Comparison of ENCODE assay signal across 7 mouse cellular contexts in genomic region chr6:65144621-65145205, GRCm38 (mm10). TPM values are rescaled to one million over a fixed set of nuclear protein-coding genes. Genes with fewer than 3 reads are reported as not detected.
DNase-seq lines count a peak whose midpoint lies in the region; TF ChIP-seq lines count a peak whose summit lies in the region.

Gene Hpgds, minus strand, starts transcription at chr6:65144908.

- peak; percentile 72 for DNase-seq in A20 (ENCODE audit: low read depth, low spot score)
- DNase-seq in CD4-positive helper T cell, adult 2 months (ENCODE audit: low read depth, low spot score): peak; percentile 85
- peak; percentile 77 for DNase-seq in induced T-regulatory cell, adult 2 months (ENCODE audit: low read depth)
- peak; percentile 57 to 87 for DNase-seq in spleen, adult 2 months (ENCODE audit: low read depth in 1 of 2, low spot score in 2 of 2)
- no peak for DNase-seq in urinary bladder, adult 18-20 months (ENCODE audit: low spot score in 2 of 2)
- no peak for DNase-seq in layer of hippocampus, postnatal 14 days (ENCODE audit: low spot score in 2 of 2)

- no peaks in the 10 kb centered on the region for H3K27me3 ChIP-seq in spleen, adult 2 months (ENCODE audit: control insufficient read depth, insufficient read depth, low read length)

- H3K79me2 ChIP-seq in macrophage (ENCODE audit: inconsistent target): peaks cover 49% of the 10 kb centered on the region

- 2% methylated on average over 16 of the region's 16 CpGs for WGBS in macrophage (ENCODE audit: missing documents)
- 3% methylated on average over 16 of the region's 16 CpGs for WGBS in spleen, adult 2 months

- TF ChIP-seq POLR2A in spleen, adult 2 months (IDR thresholded peaks at IDR 0.05; ENCODE audit: low read depth, low read length): peak; percentile 12; the same call in 1 of the 2 replicates

- no peaks in the 10 kb centered on the region for H3K36me3 ChIP-seq in macrophage (ENCODE audit: inconsistent target)
- H3K36me3 ChIP-seq in spleen, adult 2 months (ENCODE audit: control insufficient read depth, insufficient read depth, low read length): no peaks in the 10 kb centered on the region

- peaks cover 9% of the 10 kb centered on the region; the same call in 1 of the 2 replicates for H3K4me1 ChIP-seq in spleen, adult 2 months (ENCODE audit: control insufficient read depth, insufficient read depth, insufficient read length)

- H3K4me3 ChIP-seq in macrophage (ENCODE audit: inconsistent target): peak within 1 kb of the TSS; percentile 63
- H3K4me3 ChIP-seq in spleen, adult 2 months (ENCODE audit: extremely low read depth, insufficient read depth, insufficient read length): peak within 1 kb of the TSS; percentile 53; the same call in 1 of the 2 replicates

- H3K27ac ChIP-seq in macrophage: peak within 1 kb of the TSS; percentile 95
- H3K27ac ChIP-seq in spleen, adult 2 months (ENCODE audit: insufficient read depth, low read length): peak within 1 kb of the TSS; percentile 81

- no peak for TF ChIP-seq CTCF in spleen, adult 2 months (IDR thresholded peaks at IDR 0.05; ENCODE audit: extremely low read depth, insufficient read depth, insufficient read length, insufficient replicate concordance)

RNA-seq across cellular contexts. Expression of gene Hpgds, which starts in this region (rescaled TPM):
- total RNA-seq in macrophage (2018; cell fraction: chromatin; rRNA removed): 1,000 to 10,000 TPM in 3 of 26 experiments, 100 to 1,000 TPM in 23; 104 to 1,343 (median 734) TPM
- total RNA-seq in macrophage (2018; cell fraction: cytosol; rRNA removed): 100 to 1,000 TPM; 121 to 274 (median 204) TPM
- total RNA-seq in macrophage (2018; cell fraction: nucleus; rRNA removed): 1,000 to 10,000 TPM in 1 of 26 experiments, 100 to 1,000 TPM in 25; 198 to 1,087 (median 535) TPM
- polyA plus RNA-seq in macrophage (2018): 160 to 320 TPM (median 215 TPM) in 3 replicates
- polyA plus RNA-seq in spleen, adult 2 months (2012; rRNA removed): 1.3 and 2.9 TPM in 2 replicates
- total RNA-seq in layer of hippocampus, postnatal 14 days (2021): 1 to 10 TPM; 5.3 to 5.9 TPM

Comparison
In these comparisons a context has a peak if more than half of its experiments do, and no peak if none do; other contexts are left out.
1. RNA of gene Hpgds (polyA plus RNA-seq): 160 to 320 TPM in macrophage; 1.3 to 2.9 TPM in spleen, adult 2 months; every median in the first group is over 10 times any median in the second.
2. DNase-seq: peak in A20 (single experiment), CD4-positive helper T cell, adult 2 months (single experiment), induced T-regulatory cell, adult 2 months (single experiment) and spleen, adult 2 months (2 of 2); none in urinary bladder, adult 18-20 months (0 of 2) and layer of hippocampus, postnatal 14 days (0 of 2).